Mouse (Mus musculus): Measurements from ENCODE around the gene Pik3r2. TPM values are rescaled to one million over a fixed set of nuclear protein-coding genes. Genes with fewer than 3 reads are reported as not detected.
A peak's percentile ranks its signal among the peaks of the same experiment; 100 is the strongest.

The Pik3r2 gene
- polyA plus RNA-seq, 1 experiment from 2014 or later, result 8.9 TPM

GRCm38 (mm10) chr8:70797081-70798070 lies 20.9 kb upstream of the Pik3r2 start:
- Histone ChIP-seq H3K36me3 (replicated peaks; ENCODE audit: insufficient read depth, low read length) (0 out of 2 replicates have a peak, but pooled peaks cover 4% of the 10 kb centered on the region), H3K27me3 (ENCODE audit: insufficient read depth, low read length) (peaks cover 12% of the 10 kb centered on the region), H3K4me2 (ENCODE audit: low read depth, low read length) (peak overlapping the region; percentile 93), H3K9me3 (ENCODE audit: low read length) (no peaks in the 10 kb centered on the region), H3K4me3 (ENCODE audit: low read depth, low read length) (peak overlapping the region; percentile 62), H3K27ac (ENCODE audit: low read depth) (peak overlapping the region; percentile 92), H3K4me1 (ENCODE audit: insufficient read depth) (peaks cover 61% of the 10 kb centered on the region), H3K9ac (replicated peaks) (peak overlapping the region; percentile 56)
- no peak for TF ChIP-seq CTCF (IDR thresholded peaks at IDR 0.05; ENCODE audit: low read depth)
- no peak for TF ChIP-seq EP300 (IDR thresholded peaks at IDR 0.05; ENCODE audit: low read depth)
- DNase-seq, result peak; percentile 93
- under 1% methylated on average over 52 of the region's 57 CpGs for WGBS (ENCODE audit: insufficient replicate concordance)
- ATAC-seq, result peak; percentile 80

GRCm38 (mm10) chr8:70796403-70797080 lies 20.0 kb upstream of the Pik3r2 start:
- peaks cover 61% of the 10 kb centered on the region for H3K4me1 ChIP-seq (ENCODE audit: insufficient read depth)
- 6% methylated on average over 42 of the region's 54 CpGs for whole genome bisulfite sequencing (ENCODE audit: insufficient replicate concordance)
- no peaks in the 10 kb centered on the region for H3K9me3 ChIP-seq (ENCODE audit: low read length)
- peak overlapping the region; percentile 58; the same call in 1 of the 2 replicates for H3K27ac ChIP-seq (ENCODE audit: low read depth)
- peak overlapping the region; percentile 62 for H3K4me3 ChIP-seq (ENCODE audit: low read depth, low read length)
- peak overlapping the region; percentile 74 for H3K9ac ChIP-seq (replicated peaks)
- TF ChIP-seq EP300 (IDR thresholded peaks at IDR 0.05; ENCODE audit: low read depth) (no peak), CTCF (IDR thresholded peaks at IDR 0.05; ENCODE audit: low read depth) (no peak)
- H3K4me2 ChIP-seq (ENCODE audit: low read depth, low read length), result peak overlapping the region; percentile 93
- ATAC-seq (no peak), DNase-seq (peak; percentile 97)
- 0 out of 2 replicates have a peak, but pooled peaks cover 4% of the 10 kb centered on the region for H3K36me3 ChIP-seq (replicated peaks; ENCODE audit: insufficient read depth, low read length)
- peaks cover 12% of the 10 kb centered on the region for H3K27me3 ChIP-seq (ENCODE audit: insufficient read depth, low read length)

- no peak overlapping the region for H3K27ac ChIP-seq (ENCODE audit: low read depth)
- WGBS (ENCODE audit: insufficient replicate concordance), result 84% methylated on average over 2 of the region's 2 CpGs
Observed at GRCm38 (mm10) chr8:70795370-70795769, 18.9 kb upstream of the Pik3r2 start.

GRCm38 (mm10) chr8:70794215-70794614 lies 17.7 kb upstream of the Pik3r2 start:
- peaks cover 6% of the 10 kb centered on the region; the same call in 1 of the 2 replicates for H3K27me3 ChIP-seq (ENCODE audit: insufficient read depth, low read length)
- H3K36me3 ChIP-seq (replicated peaks; ENCODE audit: insufficient read depth, low read length), result peaks cover 8% of the 10 kb centered on the region
- H3K9ac ChIP-seq (replicated peaks), result no peak overlapping the region; the same call in 1 of the 2 replicates
- ATAC-seq (no peak), DNase-seq (no peak)
- H3K4me2 ChIP-seq (ENCODE audit: low read depth, low read length), result no peak overlapping the region
- H3K4me1 ChIP-seq (ENCODE audit: insufficient read depth), result peaks cover 62% of the 10 kb centered on the region
- WGBS (ENCODE audit: insufficient replicate concordance), result 67% methylated on average over 2 of the region's 2 CpGs
- no peak overlapping the region for H3K4me3 ChIP-seq (ENCODE audit: low read depth, low read length)
- H3K9me3 ChIP-seq (ENCODE audit: low read length), result no peaks in the 10 kb centered on the region
- TF ChIP-seq CTCF (IDR thresholded peaks at IDR 0.05; ENCODE audit: low read depth) (no peak), EP300 (IDR thresholded peaks at IDR 0.05; ENCODE audit: low read depth) (no peak)
- H3K27ac ChIP-seq (ENCODE audit: low read depth), result no peak overlapping the region

More at GRCm38 (mm10) chr8:70795370-70795769, 18.9 kb upstream of the Pik3r2 start:
- H3K4me2 ChIP-seq (ENCODE audit: low read depth, low read length), result peak overlapping the region; percentile 93
- H3K4me1 ChIP-seq (ENCODE audit: insufficient read depth), result peaks cover 64% of the 10 kb centered on the region
- no peaks in the 10 kb centered on the region for H3K9me3 ChIP-seq (ENCODE audit: low read length)
- no peak for ATAC-seq
- peak; percentile 40; the same call in 1 of the 2 replicates for TF ChIP-seq CTCF (IDR thresholded peaks at IDR 0.05; ENCODE audit: low read depth)
- TF ChIP-seq EP300 (IDR thresholded peaks at IDR 0.05; ENCODE audit: low read depth), result no peak
- no peak overlapping the region for H3K9ac ChIP-seq (replicated peaks)
- no peak for DNase-seq
- 0 out of 2 replicates have a peak, but pooled peaks cover 4% of the 10 kb centered on the region for H3K36me3 ChIP-seq (replicated peaks; ENCODE audit: insufficient read depth, low read length)
- H3K27me3 ChIP-seq (ENCODE audit: insufficient read depth, low read length), result peaks cover 12% of the 10 kb centered on the region
- peak overlapping the region; percentile 62; the same call in 1 of the 2 replicates for H3K4me3 ChIP-seq (ENCODE audit: low read depth, low read length)

- peak; percentile 79 for DNase-seq
- H3K27ac ChIP-seq (ENCODE audit: low read depth), result 0 out of 2 replicates have a peak overlapping the region, but pooled peaks have one; percentile 49
- under 1% methylated on average over 20 of the region's 20 CpGs for WGBS (ENCODE audit: insufficient replicate concordance)
Observed at GRCm38 (mm10) chr8:70792700-70793099, 16.2 kb upstream of the Pik3r2 start.

More at GRCm38 (mm10) chr8:70792700-70793099, 16.2 kb upstream of the Pik3r2 start:
- H3K4me2 ChIP-seq (ENCODE audit: low read depth, low read length), result peak overlapping the region; percentile 85
- TF ChIP-seq CTCF (IDR thresholded peaks at IDR 0.05; ENCODE audit: low read depth) (no peak), EP300 (IDR thresholded peaks at IDR 0.05; ENCODE audit: low read depth) (no peak)
- H3K9ac ChIP-seq (replicated peaks), result peak overlapping the region; percentile 77; the same call in 1 of the 2 replicates
- peak; percentile 2 for ATAC-seq
- H3K4me1 ChIP-seq (ENCODE audit: insufficient read depth), result peaks cover 55% of the 10 kb centered on the region
- H3K4me3 ChIP-seq (ENCODE audit: low read depth, low read length), result peak overlapping the region; percentile 56
- no peaks in the 10 kb centered on the region for H3K9me3 ChIP-seq (ENCODE audit: low read length)
- H3K36me3 ChIP-seq (replicated peaks; ENCODE audit: insufficient read depth, low read length), result peaks cover 23% of the 10 kb centered on the region
- no peaks in the 10 kb centered on the region for H3K27me3 ChIP-seq (ENCODE audit: insufficient read depth, low read length)

Measured in liver, postnatal 0 days (tissue).